Mouse (Mus musculus) kidney, adult 18-20 months (tissue): ENCODE data around the gene Pak6.

Experiments
- DNase-seq: peaks from one replicate; pipeline ENCODE4 v3.0.0; 2021

Pak6 gene

GRCm38 (mm10) chr2:118731981-118732380 lies 68.9 kb downstream of the Pak6 start:
- no peak for DNase-seq

GRCm38 (mm10) chr2:118733341-118733740 lies 70.2 kb downstream of the Pak6 start:
- no peak for DNase-seq

- DNase-seq = no peak
These were observed 77.2 kb downstream of the Pak6 start for GRCm38 (mm10) chr2:118740341-118740740.

- no peak for DNase-seq
These were observed 78.1 kb downstream of the Pak6 start for GRCm38 (mm10) chr2:118741183-118741582.

- DNase-seq = no peak
These were observed 80.3 kb downstream of the Pak6 start for GRCm38 (mm10) chr2:118743261-118743943.

GRCm38 (mm10) chr2:118744621-118745020 lies 81.5 kb downstream of the Pak6 start:
- DNase-seq = no peak

- DNase-seq = peak; percentile 90
These were observed 82.3 kb downstream of the Pak6 start, which contains the start of gene Inafm2 for GRCm38 (mm10) chr2:118745232-118745884. Gene Inafm2, plus strand, starts transcription at chr2:118745758.

GRCm38 (mm10) chr2:118745915-118746901 lies 83.1 kb downstream of the Pak6 start:
- peak; percentile 54 for DNase-seq

GRCm38 (mm10) chr2:118747301-118747960 lies 84.3 kb downstream of the Pak6 start:
- DNase-seq = peak; percentile 33
